Mouse (Mus musculus): ENCODE measurements around the gene Aqp2.

GRCm38 (mm10) chr15:99592177-99592576 lies 13.3 kb downstream of the Aqp2 start:
- TF ChIP-seq TCF12 (IDR thresholded peaks at IDR 0.05; ENCODE audit: low read depth, low read length) (no peak), CTCF (IDR thresholded peaks at IDR 0.05 in 2 of 3, conservative IDR thresholded peaks at IDR 0.05 in 1 of 3; ENCODE audit: control insufficient read depth in 1 of 3, insufficient read depth in 1 of 3, low read depth in 2 of 3, low read length in 3 of 3, poor library complexity in 1 of 3, severe bottlenecking in 1 of 3) (no peak), MYB (IDR thresholded peaks at IDR 0.05; ENCODE audit: low read depth, low read length) (no peak), CHD1 (IDR thresholded peaks at IDR 0.05; ENCODE audit: low read depth, low read length) (no peak), POLR2A (IDR thresholded peaks at IDR 0.05; ENCODE audit: control insufficient read depth in 1 of 2, insufficient read depth in 1 of 2, low read depth in 1 of 2, low read length in 2 of 2, poor library complexity in 1 of 2) (no peak), MYC (IDR thresholded peaks at IDR 0.05; ENCODE audit: low read depth, low read length) (no peak), GABPA (IDR thresholded peaks at IDR 0.05; ENCODE audit: low read depth, low read length) (no peak), NELFE (IDR thresholded peaks at IDR 0.05; ENCODE audit: low read depth, low read length) (no peak), ZNF384 (IDR thresholded peaks at IDR 0.05; ENCODE audit: low read depth, low read length) (no peak), POLR2AphosphoS2 (IDR thresholded peaks at IDR 0.05; ENCODE audit: low read length) (no peak), BHLHE40 (IDR thresholded peaks at IDR 0.05; ENCODE audit: borderline replicate concordance, low read depth, low read length) (no peak)
